Mouse (Mus musculus): ENCODE data around the gene Vil1. TPM values are rescaled to one million over a fixed set of nuclear protein-coding genes. Genes with fewer than 3 reads are reported as not detected.
A peak's percentile ranks its signal among the peaks of the same experiment; 100 is the strongest.

The Vil1 gene
- total RNA-seq (2021) = 1.6 TPM in 2 replicates
- long read RNA-seq, partial matches to known transcripts = 2 of 2 reads
- long read RNA-seq, other reads (novel, unspliced or antisense) = 0 of 2 reads

DNA sequence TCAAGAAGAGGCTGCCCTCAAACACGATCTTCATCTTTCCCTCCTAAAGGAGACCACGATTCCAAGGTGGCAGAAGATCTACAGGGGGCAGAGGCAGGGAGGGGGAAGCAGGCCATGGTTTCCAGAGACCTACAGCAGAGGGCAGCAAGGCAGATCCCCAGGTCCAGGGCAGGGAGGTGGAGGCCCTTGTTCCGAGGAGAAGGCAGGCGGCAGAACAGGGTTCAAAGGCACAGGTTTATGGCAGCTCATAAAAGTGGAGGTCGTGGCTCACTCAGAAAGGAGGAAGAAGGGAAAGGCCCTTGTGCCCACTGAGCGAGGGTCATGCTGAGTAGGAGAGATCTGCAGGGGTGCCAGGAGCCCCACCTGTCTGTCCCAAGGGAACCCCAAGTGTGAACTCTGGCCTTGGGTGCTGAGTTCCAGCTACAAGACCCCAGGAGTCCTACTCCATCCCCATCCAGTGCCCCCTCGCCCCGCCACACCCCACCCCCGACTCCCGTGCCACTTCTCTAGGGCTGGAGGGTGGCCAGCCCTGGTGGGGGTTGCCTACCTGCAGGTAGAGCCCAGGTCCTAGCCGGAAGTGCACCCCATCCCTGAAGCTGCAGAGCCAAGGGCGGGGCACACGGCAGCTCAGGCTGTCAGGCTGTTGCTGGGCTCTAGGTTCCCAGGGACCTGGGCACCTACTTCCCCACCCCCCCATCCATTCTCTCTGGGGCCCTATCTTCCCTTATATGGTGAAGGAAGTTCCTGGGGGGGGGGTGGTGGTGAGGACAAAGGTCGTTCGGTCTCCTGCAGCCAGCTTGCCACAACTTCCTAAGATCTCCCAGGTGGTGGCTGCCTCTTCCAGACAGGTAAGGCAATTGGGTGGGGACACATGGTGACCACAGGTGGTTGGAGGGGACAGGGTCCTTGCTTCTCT lies at the start of gene Vil1:
Vil1 (plus strand) TSS at position 788 of the 916 bp plus-strand sequence.
- DNase-seq = no peak

DNA sequence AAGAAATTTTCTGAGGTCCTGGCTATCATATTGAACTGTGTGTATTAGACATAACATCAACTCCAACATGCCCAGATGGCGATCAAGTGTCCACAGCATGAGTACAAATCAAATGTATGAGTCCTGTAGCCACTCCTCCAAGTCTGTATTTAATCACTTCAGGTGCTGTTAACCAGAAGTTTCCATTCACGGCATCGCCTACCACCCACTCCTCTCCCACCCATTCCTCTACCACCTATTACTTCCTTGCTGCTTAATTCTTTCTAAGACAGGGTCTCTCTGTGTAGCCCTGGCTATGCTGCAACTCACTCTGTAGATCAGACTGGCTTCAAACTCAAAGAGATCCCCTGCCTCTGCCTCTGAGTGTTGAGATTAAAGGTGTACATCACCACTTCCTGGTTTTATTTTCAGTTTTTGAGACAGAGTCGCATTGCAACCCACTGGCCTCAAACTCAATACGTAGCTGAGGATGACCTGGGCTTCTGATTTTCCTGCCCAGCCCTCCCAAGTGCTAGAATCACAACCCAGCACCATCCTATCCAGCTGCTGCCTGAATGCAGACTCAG lies 49.1 kb upstream of the Vil1 start:
- DNase-seq = no peak

DNA sequence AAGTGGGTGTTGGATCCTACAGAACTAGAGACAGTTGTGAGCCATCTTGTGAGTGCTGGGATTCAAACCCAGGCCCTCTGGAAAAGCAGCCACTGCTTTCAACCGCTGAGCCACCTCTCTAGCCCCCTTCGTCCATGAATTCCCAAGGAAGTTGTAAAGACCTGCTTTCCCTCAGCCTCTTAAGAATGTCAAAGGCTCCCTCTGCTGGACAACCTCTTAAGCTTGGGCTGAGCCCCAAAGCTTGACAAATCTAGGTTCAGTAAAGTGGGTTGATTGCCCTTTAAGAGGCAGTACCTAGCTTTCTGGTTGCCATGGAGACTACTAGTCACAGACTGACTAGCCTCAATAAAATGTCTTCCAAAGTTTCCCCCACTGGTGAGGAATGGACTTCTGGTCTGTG lies 47.4 kb upstream of the Vil1 start, which contains the start of gene Catip:
Catip (plus strand) TSS at position 297 of the 400 bp plus-strand sequence.
- DNase-seq = peak; percentile 42

DNA sequence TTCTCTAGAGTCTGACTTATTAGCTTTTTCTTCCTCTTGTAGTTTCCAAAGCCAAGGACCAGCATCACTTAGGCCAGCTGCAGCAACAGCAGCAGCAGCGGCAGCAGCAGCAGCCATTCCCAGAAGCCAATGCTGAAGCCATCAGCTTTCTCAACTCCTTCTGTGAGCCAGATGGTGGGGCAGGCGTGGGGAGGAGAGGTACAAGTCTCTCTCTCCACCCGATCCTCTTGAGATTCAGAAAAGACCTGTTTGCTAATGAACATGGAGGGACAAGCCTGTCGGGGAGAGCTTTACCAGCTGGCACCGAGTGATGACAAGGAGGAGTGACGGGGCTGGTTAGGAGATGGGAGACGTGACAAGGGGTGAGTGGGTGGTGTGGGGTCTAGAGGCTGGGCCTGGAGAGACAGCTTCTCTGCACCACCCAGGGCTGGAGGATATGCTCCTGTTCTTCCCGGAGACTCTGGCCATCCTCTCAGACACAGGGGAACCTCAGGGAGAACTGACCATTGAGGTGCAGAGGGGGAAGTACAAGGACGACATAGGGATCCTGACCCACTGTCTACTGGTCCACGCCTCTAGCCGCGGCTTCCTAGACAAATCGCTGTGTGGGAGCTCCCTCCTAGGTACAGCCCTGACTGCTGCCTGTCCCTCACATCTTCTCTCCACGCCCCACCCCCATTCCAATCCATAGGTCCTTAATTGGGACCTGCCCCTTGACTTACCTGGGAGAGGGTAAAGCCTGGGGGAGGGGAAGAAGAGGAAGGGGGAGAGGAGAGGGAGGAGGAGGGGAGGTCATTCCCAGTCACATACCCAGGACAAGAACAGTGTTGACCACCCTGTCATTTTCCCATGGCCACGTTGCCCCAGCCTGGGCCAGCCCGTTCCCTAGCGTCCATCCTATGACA lies 46.6 kb upstream of the Vil1 start:
- no peak for DNase-seq

DNA sequence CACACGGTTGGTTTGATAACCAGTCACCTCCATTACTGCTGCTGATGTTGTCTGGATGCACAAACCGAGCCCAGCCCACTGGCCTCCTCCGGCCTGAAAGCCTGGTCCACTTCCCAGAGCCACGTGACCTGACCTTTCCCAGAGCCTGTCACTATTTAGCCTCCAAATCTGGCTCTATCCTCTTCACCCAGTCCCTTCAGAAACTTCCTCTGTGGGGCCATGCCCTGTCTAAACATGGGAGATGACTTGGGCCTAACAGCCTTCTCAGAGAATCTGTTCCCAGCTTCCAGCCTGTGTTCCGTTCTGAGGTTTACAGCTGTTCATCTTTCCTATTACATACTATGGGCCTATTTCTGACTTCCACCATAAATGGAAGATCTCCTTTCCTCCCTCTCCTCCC lies 45.7 kb upstream of the Vil1 start:
- DNase-seq = no peak

DNA sequence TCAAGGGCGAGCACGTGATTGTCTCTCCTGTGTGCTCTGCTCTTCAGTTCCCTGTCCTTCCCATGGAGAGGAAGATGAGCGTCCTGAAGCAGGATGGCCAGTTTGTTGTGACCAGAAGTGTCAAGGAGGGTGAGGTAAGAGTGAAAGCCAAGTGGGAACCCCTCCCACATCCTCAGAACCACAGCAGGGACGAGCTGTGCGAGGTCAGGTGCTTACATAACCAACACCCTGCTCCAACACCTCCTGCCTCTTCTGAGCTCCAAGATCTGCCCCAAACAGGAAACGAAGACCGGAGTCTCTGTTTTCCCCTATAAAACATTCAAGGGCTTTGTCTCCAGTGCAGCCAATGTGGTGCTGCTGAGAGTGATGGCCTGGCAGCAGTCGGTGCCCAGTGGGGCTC lies 44.9 kb upstream of the Vil1 start:
- no peak for DNase-seq

GRCm38 (mm10) chr1:74367886-74368645 lies 41.1 kb upstream of the Vil1 start:
- peak; percentile 54 for DNase-seq

DNA sequence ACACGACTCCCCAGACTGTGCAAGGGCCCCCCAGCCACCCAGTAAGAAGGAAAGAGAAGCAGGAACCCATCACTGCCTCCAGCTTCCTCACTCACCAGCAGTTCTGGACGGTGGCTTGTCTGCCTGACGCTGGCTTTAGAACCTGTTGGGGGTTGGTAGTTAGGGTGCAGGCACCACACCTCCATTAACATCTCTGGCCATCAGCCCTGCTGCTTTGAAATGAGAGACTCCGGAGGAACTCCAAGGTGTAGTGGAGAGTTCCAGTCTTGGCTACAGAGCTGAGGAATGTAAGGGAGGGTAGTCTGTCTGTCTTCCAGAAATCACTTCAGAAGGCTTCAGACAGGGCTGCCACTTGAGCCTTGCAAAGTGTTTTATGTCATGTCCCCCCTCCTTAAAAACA lies 39.1 kb upstream of the Vil1 start:
- no peak for DNase-seq

DNA sequence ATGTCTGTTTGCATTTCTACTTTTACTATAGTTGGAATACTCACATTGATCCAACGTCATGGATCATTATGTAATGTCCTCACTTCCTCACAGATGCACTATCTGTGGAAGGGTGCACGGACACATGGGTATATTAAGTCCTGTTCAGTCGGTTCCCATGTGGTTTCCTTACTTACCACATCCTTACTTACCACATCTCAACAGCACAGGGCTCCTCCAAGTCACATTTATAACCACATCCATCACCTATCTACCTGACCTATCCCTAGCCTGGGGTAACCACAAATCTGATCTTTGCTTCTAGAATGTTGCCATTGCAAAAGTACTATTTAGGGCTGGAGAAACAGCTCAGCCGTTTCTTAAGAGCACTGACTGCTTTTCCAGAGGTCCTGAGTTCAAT lies 35.8 kb upstream of the Vil1 start:
- no peak for DNase-seq

GRCm38 (mm10) chr1:74374980-74375379 lies 34.2 kb upstream of the Vil1 start, which contains the start of gene Slc11a1:
Slc11a1 (plus strand) TSS chr1:74375195.
- DNase-seq = no peak

DNA sequence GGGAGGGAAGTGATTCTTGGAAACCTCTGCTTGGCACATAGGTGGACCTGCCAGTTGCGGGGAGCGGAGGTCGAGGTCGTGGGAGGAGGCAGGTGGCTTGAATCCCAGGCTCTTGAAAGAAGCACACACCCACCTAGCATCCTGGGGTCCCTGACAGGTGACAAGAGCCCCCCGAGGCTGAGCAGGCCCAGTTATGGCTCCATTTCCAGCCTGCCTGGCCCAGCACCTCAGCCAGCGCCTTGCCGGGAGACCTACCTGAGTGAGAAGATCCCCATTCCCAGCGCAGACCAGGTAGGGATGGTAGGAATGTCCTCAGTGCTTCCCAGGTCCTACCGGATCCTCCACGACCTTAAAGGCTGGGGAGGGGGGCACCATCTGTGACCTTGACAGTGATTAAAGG lies 33.6 kb upstream of the Vil1 start:
- no peak for DNase-seq

GRCm38 (mm10) chr1:74376396-74376795 lies 32.8 kb upstream of the Vil1 start:
- DNase-seq = peak; percentile 71

- DNase-seq = no peak
Measured at GRCm38 (mm10) chr1:74379058-74379504, 30.1 kb upstream of the Vil1 start.

- DNase-seq = no peak
Measured at GRCm38 (mm10) chr1:74380484-74380883, 28.7 kb upstream of the Vil1 start.

- DNase-seq = no peak
Measured at GRCm38 (mm10) chr1:74381588-74382021, 27.6 kb upstream of the Vil1 start.

- DNase-seq = no peak
Measured at GRCm38 (mm10) chr1:74383385-74383784, 25.8 kb upstream of the Vil1 start.

DNA sequence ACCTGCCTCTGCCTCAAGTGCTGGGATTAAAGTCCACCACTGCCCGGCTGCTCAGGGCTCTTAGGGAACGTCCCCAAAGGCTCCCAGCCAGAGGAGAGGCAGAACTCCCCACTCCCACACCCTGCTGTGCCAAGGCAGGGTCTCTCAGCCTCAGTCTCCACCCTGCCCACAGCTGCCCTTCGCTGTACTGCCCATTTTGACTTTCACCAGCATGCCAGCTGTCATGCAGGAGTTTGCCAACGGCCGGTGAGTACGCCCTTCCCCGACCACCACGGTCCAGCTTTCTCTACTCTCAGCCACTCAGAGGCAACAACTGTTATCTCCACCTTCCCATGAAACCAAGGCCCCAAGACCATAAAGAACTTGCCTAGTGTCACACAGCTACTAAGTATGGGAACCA lies 24.7 kb upstream of the Vil1 start:
- no peak for DNase-seq

DNA sequence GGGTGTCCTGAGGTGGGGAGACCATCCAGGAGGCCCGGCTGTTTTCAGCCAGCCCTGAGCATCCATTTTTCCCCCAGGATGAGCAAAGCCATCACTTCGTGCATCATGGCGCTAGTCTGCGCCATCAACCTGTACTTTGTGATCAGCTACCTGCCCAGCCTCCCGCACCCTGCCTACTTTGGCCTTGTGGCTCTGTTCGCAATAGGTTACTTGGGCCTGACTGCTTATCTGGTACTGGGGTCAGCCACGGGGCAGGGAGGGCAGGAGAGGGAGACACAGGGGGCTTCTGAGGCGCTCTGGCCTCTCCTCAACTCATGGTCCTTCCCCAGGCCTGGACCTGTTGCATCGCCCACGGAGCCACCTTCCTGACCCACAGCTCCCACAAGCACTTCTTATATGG lies 24.1 kb upstream of the Vil1 start:
- no peak for DNase-seq

GRCm38 (mm10) chr1:74385531-74385930 lies 23.6 kb upstream of the Vil1 start:
- DNase-seq = no peak

- no peak for DNase-seq
Measured at GRCm38 (mm10) chr1:74386363-74386713, 22.8 kb upstream of the Vil1 start.

GRCm38 (mm10) chr1:74386714-74387385 lies 22.3 kb upstream of the Vil1 start:
- peak; percentile 88 for DNase-seq

Data from adrenal gland, postnatal 25 days (tissue).